Mouse (Mus musculus): ENCODE data around the gene Chrng. TPM values are rescaled to one million over a fixed set of nuclear protein-coding genes. Genes with fewer than 3 reads are reported as not detected.

Gene Chrng
- not detected for polyA plus RNA-seq (2021)

GRCm38 (mm10) chr1:87204465-87204864 lies at the start of gene Chrng:
Chrng (plus strand) TSS chr1:87204657.
- DNase-seq (ENCODE audit: low read depth, low spot score) (no peak), ATAC-seq (no peak)
- ChIA-PET CTCF (no interaction called here), POLR2A (no interaction called here)
- peaks cover 7% of the 10 kb centered on the region for H3K27me3 ChIP-seq
- no peak for TF ChIP-seq CTCF (IDR thresholded peaks at IDR 0.05)
- in situ Hi-C loops (cut with MboI; ENCODE audit: low pct_unique_long_range_greater_than_20kb) = no loop called here

- peaks cover 43% of the 10 kb centered on the region for H3K27me3 ChIP-seq
- DNase-seq (ENCODE audit: low read depth, low spot score) (no peak), ATAC-seq (no peak)
- in situ Hi-C loops (cut with MboI; ENCODE audit: low pct_unique_long_range_greater_than_20kb) = no loop called here
- ChIA-PET POLR2A (no interaction called here), CTCF (no interaction called here)
- TF ChIP-seq CTCF (IDR thresholded peaks at IDR 0.05) = no peak
Observed at GRCm38 (mm10) chr1:87155531-87156198, 48.8 kb upstream of the Chrng start.

- CTCF ChIA-PET = no interaction called here
- TF ChIP-seq CTCF (IDR thresholded peaks at IDR 0.05) = no peak
- POLR2A ChIA-PET = no interaction called here
- DNase-seq (ENCODE audit: low read depth, low spot score) = no peak
- ATAC-seq = no peak
- in situ Hi-C loops (cut with MboI; ENCODE audit: low pct_unique_long_range_greater_than_20kb) = no loop called here
- peaks cover 43% of the 10 kb centered on the region for H3K27me3 ChIP-seq
Observed at GRCm38 (mm10) chr1:87156199-87156587, 48.3 kb upstream of the Chrng start, which contains the start of gene Ecel1. Ecel1 (minus strand) TSS chr1:87156521.

- no peak for ATAC-seq
- no peak for TF ChIP-seq CTCF (IDR thresholded peaks at IDR 0.05)
- CTCF ChIA-PET = no interaction called here
- DNase-seq (ENCODE audit: low read depth, low spot score) = no peak
- POLR2A ChIA-PET = no interaction called here
- in situ Hi-C loops (cut with MboI; ENCODE audit: low pct_unique_long_range_greater_than_20kb) = no loop called here
- peaks cover 24% of the 10 kb centered on the region for H3K27me3 ChIP-seq
Observed at GRCm38 (mm10) chr1:87159396-87159795, 45.1 kb upstream of the Chrng start.

GRCm38 (mm10) chr1:87164164-87164795 lies 40.2 kb upstream of the Chrng start:
- ChIA-PET POLR2A (no interaction called here), CTCF (no interaction called here)
- ATAC-seq = no peak
- H3K27me3 ChIP-seq = no peaks in the 10 kb centered on the region
- in situ Hi-C loops (cut with MboI; ENCODE audit: low pct_unique_long_range_greater_than_20kb) = no loop called here
- TF ChIP-seq CTCF (IDR thresholded peaks at IDR 0.05) = no peak
- DNase-seq (ENCODE audit: low read depth, low spot score) = no peak

- DNase-seq (ENCODE audit: low read depth, low spot score) = no peak
- H3K27me3 ChIP-seq = no peaks in the 10 kb centered on the region
- no peak for ATAC-seq
- in situ Hi-C loops (cut with MboI; ENCODE audit: low pct_unique_long_range_greater_than_20kb) = no loop called here
- TF ChIP-seq CTCF (IDR thresholded peaks at IDR 0.05) = no peak
- ChIA-PET POLR2A (no interaction called here), CTCF (no interaction called here)
Observed at GRCm38 (mm10) chr1:87164796-87165184, 39.7 kb upstream of the Chrng start.

DNA sequence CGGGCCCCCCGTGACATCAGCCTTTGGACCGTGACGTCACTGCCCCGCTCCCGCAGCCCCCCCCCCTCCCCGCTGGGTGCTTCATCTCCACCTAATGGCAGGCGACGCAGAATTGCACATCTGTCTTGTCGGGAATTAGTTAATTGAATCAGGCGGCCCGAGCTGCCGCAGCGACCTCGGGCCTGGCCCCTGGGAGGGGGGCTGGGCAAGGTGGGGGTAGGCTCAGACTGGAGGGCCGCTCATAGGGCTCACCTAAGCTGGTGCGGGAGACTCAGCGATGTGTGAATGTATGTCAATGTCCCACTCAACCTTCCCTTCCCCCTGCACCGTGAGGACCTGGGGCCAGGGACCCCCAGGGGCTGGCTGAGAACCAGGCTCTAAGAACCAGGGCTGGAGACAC lies 34.0 kb upstream of the Chrng start:
- POLR2A ChIA-PET = no interaction called here
- in situ Hi-C loops (cut with MboI; ENCODE audit: low pct_unique_long_range_greater_than_20kb) = loop anchor here (10.0 kb wide), 1 partner anchor 726 kb away; no protein-coding TSS in a partner anchor
- DNase-seq (ENCODE audit: low read depth, low spot score) = no peak
- TF ChIP-seq CTCF (IDR thresholded peaks at IDR 0.05) = no peak
- no peaks in the 10 kb centered on the region for H3K27me3 ChIP-seq
- CTCF ChIA-PET = no interaction called here
- ATAC-seq = no peak

DNA sequence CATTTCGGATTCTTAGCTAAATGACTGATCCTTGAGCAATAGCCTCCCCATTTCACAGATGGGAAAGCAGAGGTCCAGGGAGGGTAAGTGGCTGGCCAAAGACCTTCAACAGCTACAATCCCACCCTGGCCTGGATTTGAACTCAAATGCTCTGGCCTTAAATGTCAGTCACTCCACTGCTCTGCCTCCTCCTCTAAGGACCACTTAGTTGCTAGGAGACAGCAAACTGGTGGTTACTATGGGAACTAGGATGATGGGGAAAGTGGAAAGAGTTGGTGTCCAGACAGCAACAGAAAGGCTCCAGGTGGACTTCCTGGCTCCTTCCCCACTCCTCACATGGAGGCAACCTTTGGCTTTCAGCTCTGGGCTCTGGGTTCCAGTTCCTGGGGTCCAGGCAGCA lies 33.1 kb upstream of the Chrng start:
- DNase-seq (ENCODE audit: low read depth, low spot score) = no peak
- no peak for TF ChIP-seq CTCF (IDR thresholded peaks at IDR 0.05)
- no peaks in the 10 kb centered on the region for H3K27me3 ChIP-seq
- POLR2A ChIA-PET = no interaction called here
- in situ Hi-C loops (cut with MboI; ENCODE audit: low pct_unique_long_range_greater_than_20kb) = loop anchor here (10.0 kb wide), 1 partner anchor 727 kb away; no protein-coding TSS in a partner anchor
- CTCF ChIA-PET = no interaction called here
- no peak for ATAC-seq

GRCm38 (mm10) chr1:87172316-87172715 lies 32.1 kb upstream of the Chrng start:
- DNase-seq (ENCODE audit: low read depth, low spot score) (no peak), ATAC-seq (no peak)
- TF ChIP-seq CTCF (IDR thresholded peaks at IDR 0.05) = no peak
- ChIA-PET POLR2A (no interaction called here), CTCF (no interaction called here)
- in situ Hi-C loops (cut with MboI; ENCODE audit: low pct_unique_long_range_greater_than_20kb) = loop anchor here (10.0 kb wide), 1 partner anchor 728 kb away; no protein-coding TSS in a partner anchor
- no peaks in the 10 kb centered on the region for H3K27me3 ChIP-seq

DNA sequence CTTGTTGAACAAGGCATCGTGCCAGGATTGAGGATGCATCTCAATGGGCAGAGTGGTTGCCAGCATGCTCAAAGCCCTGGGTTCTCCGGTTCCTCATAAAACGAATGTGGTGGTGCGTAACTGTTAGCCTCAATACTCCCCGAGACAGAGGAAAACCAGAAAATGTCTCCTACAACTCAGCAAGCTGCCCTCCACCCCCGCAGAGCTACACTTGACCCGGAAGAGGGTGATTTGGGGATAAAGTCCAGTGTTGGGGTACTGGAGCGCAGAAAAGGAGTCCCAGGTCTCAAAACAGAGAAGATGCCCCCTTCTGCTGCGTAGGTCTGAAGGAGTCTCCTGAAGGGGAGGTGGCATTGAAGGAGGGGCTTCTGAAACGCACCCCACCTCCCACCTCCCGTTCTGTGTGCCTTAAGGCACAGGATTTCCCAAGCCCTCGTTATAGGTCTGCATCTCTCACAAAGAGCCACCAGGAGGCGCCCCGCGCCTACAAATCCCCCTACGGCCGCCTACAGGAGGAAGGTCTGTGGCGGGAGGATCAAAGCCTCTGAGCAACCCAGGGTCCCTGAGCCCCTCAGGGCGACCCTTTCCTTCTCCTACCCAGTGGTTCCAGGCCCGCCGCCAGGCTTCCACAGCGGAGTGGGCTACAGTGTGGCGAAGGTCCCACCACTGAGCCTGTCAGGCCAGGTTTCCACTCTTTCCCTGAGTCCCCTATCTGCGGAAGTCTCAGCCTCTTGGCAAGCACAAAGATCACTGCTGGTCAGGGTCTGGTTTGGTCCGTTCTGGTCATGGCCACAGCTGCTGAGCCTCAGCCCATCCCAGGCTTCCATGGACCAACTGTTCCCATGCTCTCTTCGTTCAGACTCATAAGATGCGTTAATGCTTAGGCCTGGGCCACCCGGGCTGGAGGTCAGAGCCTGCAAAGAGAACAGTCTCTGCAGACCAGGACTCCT lies 30.2 kb upstream of the Chrng start:
- in situ Hi-C loops (cut with MboI; ENCODE audit: low pct_unique_long_range_greater_than_20kb) = loop anchor here (10.0 kb wide), 1 partner anchor 729 kb away; no protein-coding TSS in a partner anchor
- ChIA-PET POLR2A (no interaction called here), CTCF (interaction anchor here (0.8 to 4.3 kb wide), 4 partner anchors 12 to 134 kb away, joined by 3 to 37 read pairs (median 4); no protein-coding TSS in a partner anchor)
- DNase-seq (ENCODE audit: low read depth, low spot score) (no peak), ATAC-seq (peak; percentile 19)
- no peak for TF ChIP-seq CTCF (IDR thresholded peaks at IDR 0.05)
- H3K27me3 ChIP-seq = no peaks in the 10 kb centered on the region
